Mouse (Mus musculus) testis, adult 2 months (tissue): ENCODE measurements around the gene Daam2.

Experiments
- CTCF ChIP-seq: fragments of 200-500 bp; IDR thresholded peaks from 2 replicates; pipeline ENCODE4 v1.5.1; 2012; ENCODE audit warnings: low read depth, mild to moderate bottlenecking, inconsistent platforms, low read length, moderate library complexity; ENCODE audit not compliant: control insufficient read depth, insufficient read depth, insufficient replicate concordance
- POLR2A ChIP-seq: fragments of 200-500 bp; IDR thresholded peaks from 2 replicates; pipeline ENCODE4 v1.6.1; 2012; ENCODE audit warnings: low read depth, mild to moderate bottlenecking, inconsistent platforms, low read length, moderate library complexity; ENCODE audit not compliant: control insufficient read depth

DNA sequence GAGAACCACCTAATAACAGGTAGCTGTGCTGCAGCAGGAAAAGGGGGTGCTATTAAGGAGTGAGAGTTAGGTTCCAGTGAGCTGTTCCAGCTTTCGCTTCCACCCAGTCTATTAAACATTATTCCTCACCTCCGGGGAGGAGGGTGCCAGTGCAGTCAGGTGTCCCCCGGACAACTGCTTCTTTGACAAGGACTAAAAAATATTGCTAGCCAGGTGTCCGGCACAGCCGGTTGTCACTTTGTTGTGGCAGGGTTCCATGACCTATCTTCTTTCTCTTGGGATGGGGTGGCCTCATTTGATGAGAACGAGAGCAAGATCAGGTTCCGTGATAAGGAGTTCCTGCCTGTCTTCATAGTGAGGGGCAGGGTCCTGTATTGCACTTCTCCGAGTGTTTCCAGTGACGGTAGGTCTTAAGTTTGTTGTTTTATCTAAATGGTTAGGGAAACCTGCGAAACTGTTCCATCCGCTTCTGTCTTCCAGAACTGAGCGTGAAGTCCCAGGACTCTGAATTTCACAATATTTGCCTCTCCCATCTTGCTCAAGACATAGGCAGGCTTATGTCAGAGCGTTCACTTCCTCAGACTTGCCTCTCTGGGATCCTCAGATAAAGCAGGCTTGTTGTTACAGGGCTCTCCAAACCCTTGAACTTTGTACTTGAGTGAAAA lies 135.3 kb downstream of the Daam2 start:
- TF ChIP-seq CTCF (no peak), POLR2A (no peak)
